Mouse (Mus musculus): ENCODE data around the gene Gm49387. TPM values are rescaled to one million over a fixed set of nuclear protein-coding genes. Genes with fewer than 3 reads are reported as not detected.

Gene Gm49387
- not detected for polyA plus RNA-seq (2014; fragmentation: Illumina TruSeq; extraction: RNeasy Lipid Tissue Mini Kit (QIAGEN cat#74804); ENCODE audit: low read depth, low replicate concordance)

GRCm38 (mm10) chr14:31640346-31640889 lies at the start of gene Gm49387:
Gm49387 (minus strand) TSS chr14:31640878.

GRCm38 (mm10) chr14:31640890-31641505 lies 320 bp upstream of the Gm49387 start, which contains the start of the genes Btd and Hacl1:
Btd (plus strand) TSS chr14:31641028.
Hacl1 (minus strand) TSS chr14:31641286.

GRCm38 (mm10) chr14:31591243-31591642 lies 49.4 kb downstream of the Gm49387 start, which contains the start of gene Colq:
Colq (minus strand) TSS chr14:31591343.

Other genes with a start within 250 kb of the Gm49387 start
- 25.8 TPM for gene Sh3bp5, start 204.8 kb downstream of the Gm49387 start, polyA plus RNA-seq (2014; fragmentation: Illumina TruSeq; extraction: RNeasy Lipid Tissue Mini Kit (QIAGEN cat#74804); ENCODE audit: low read depth, low replicate concordance)
- gene Eaf1, start 146.5 kb downstream of the Gm49387 start, polyA plus RNA-seq (2014; fragmentation: Illumina TruSeq; extraction: RNeasy Lipid Tissue Mini Kit (QIAGEN cat#74804); ENCODE audit: low read depth, low replicate concordance), result 49.8 TPM
- 53.1 TPM for gene Mettl6, start 145.8 kb downstream of the Gm49387 start, polyA plus RNA-seq (2014; fragmentation: Illumina TruSeq; extraction: RNeasy Lipid Tissue Mini Kit (QIAGEN cat#74804); ENCODE audit: low read depth, low replicate concordance)
- 0.63 TPM for gene Colq, start 49.5 kb downstream of the Gm49387 start, polyA plus RNA-seq (2014; fragmentation: Illumina TruSeq; extraction: RNeasy Lipid Tissue Mini Kit (QIAGEN cat#74804); ENCODE audit: low read depth, low replicate concordance)
- 2.1 TPM for gene Btd, start 150 bp upstream of the Gm49387 start, polyA plus RNA-seq (2014; fragmentation: Illumina TruSeq; extraction: RNeasy Lipid Tissue Mini Kit (QIAGEN cat#74804); ENCODE audit: low read depth, low replicate concordance)
- 7.9 TPM for gene Hacl1, start 408 bp upstream of the Gm49387 start, polyA plus RNA-seq (2014; fragmentation: Illumina TruSeq; extraction: RNeasy Lipid Tissue Mini Kit (QIAGEN cat#74804); ENCODE audit: low read depth, low replicate concordance)
- 51.6 TPM for gene Ankrd28, start 189.8 kb upstream of the Gm49387 start, polyA plus RNA-seq (2014; fragmentation: Illumina TruSeq; extraction: RNeasy Lipid Tissue Mini Kit (QIAGEN cat#74804); ENCODE audit: low read depth, low replicate concordance)

Measured in sigmoid colon, adult 10 weeks (tissue).